Mouse (Mus musculus) megakaryocyte, embryonic 14.5 days (primary cell): ENCODE measurements at regions not wholly inside any gene's neighbourhood (a gene's known extent, or its start where the extent isn't known, plus 50 kb on each side); places are given as distances from the start of the nearest gene placed in this dataset.

Experiments used
- FLI1 ChIP-seq: IDR thresholded peaks from 2 replicates; pipeline ENCODE4 v1.6.1; 2012; ENCODE audit warnings: low read length, inconsistent platforms, mixed read lengths
- GATA1 ChIP-seq: IDR thresholded peaks from 3 replicates; pipeline ENCODE4 v1.6.1; 2012; ENCODE audit warnings: mixed read lengths, low read length, inconsistent platforms, borderline replicate concordance

DNA sequence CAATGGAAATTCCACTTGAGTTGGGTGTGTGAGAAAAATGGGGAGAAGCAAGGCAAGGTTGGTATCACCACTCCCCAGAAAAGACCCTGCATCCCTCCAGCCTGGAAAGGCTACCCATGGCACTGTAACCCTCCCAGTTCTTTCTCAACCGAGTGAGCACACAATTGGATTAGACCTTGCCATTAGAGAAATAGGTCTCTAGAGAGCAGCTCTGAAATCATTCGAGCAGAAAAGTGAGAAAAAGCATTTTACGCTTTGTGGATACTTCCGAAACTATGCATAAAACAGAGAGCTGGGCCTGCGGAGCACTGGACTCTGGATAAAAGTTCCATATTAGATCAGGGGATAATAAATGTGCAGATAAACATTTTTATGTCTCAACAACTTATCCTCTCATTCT is 264.6 kb upstream of the Map3k7 start:
- TF ChIP-seq GATA1: no peak
- TF ChIP-seq FLI1: no peak
